Mouse (Mus musculus): ENCODE results near the gene Pxdn. TPM values are rescaled to one million over a fixed set of nuclear protein-coding genes. Genes with fewer than 3 reads are reported as not detected.

The Pxdn gene
- polyA plus RNA-seq, 1 experiment from 2014 or later: 14.6 TPM

- no peaks in the 10 kb centered on the region for H3K9me3 ChIP-seq (replicated peaks)
- no peak overlapping the region for H3K4me3 ChIP-seq
- WGBS (ENCODE audit: insufficient replicate concordance): 68% methylated on average over 5 of the region's 5 CpGs
- no peak overlapping the region for H3K27ac ChIP-seq
- ATAC-seq: no peak
- H3K9ac ChIP-seq: no peak overlapping the region
- H3K36me3 ChIP-seq: peaks cover 2% of the 10 kb centered on the region; the same call in 1 of the 2 replicates
- H3K27me3 ChIP-seq (replicated peaks): no peaks in the 10 kb centered on the region
- no peak overlapping the region for H3K4me2 ChIP-seq
- H3K4me1 ChIP-seq: no peaks in the 10 kb centered on the region
Measured at GRCm38 (mm10) chr12:29998895-29999294, 61.5 kb downstream of the Pxdn start.

- Histone ChIP-seq H3K4me3 (no peak overlapping the region), H3K4me1 (no peaks in the 10 kb centered on the region), H3K9me3 (replicated peaks) (no peaks in the 10 kb centered on the region), H3K36me3 (no peaks in the 10 kb centered on the region), H3K27ac (no peak overlapping the region), H3K27me3 (replicated peaks) (no peaks in the 10 kb centered on the region), H3K4me2 (no peak overlapping the region), H3K9ac (no peak overlapping the region)
- no peak for ATAC-seq
- 85% methylated on average over 16 of the region's 16 CpGs for WGBS (ENCODE audit: insufficient replicate concordance)
Measured at GRCm38 (mm10) chr12:30001951-30002350, 64.5 kb downstream of the Pxdn start.

DNA sequence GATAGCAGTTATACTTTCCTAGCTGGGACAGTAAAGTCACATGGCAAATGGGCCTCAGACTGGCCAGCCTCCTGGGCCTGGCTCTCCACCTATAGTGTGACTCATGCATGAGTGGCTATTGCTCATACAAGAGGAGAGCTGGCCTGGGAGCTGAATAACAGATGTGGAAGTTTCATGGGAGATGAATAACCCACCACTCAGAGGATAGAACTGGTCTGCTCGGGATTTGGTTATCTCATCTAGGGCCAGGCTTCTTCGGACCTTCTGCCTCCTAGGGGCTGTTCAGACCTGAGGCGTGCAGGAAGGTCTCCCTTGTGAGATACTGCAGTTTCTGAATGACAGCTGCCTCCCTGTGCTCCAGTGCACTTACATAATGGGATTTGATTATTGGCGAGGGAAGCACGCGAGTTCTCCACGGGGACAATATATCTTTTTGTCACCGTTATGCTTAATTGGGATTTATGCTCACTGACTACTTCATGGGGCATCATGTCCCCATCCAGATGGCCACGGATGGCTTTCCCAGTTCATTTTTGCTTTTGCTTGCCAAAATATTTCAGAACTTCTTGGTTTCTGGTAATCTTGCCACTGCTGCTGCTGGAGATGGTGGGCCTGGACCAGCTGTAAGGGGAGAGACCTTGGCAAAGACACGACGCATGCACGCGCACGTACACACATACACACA lies 66.4 kb downstream of the Pxdn start:
- H3K4me1 ChIP-seq: no peaks in the 10 kb centered on the region
- H3K9me3 ChIP-seq (replicated peaks): no peaks in the 10 kb centered on the region
- H3K9ac ChIP-seq: no peak overlapping the region
- H3K4me3 ChIP-seq: no peak overlapping the region
- H3K27me3 ChIP-seq (replicated peaks): no peaks in the 10 kb centered on the region
- no peak overlapping the region for H3K27ac ChIP-seq
- no peak overlapping the region for H3K4me2 ChIP-seq
- no peaks in the 10 kb centered on the region for H3K36me3 ChIP-seq
- WGBS (ENCODE audit: insufficient replicate concordance): 79% methylated on average over 14 of the region's 14 CpGs
- ATAC-seq: no peak

- H3K4me3 ChIP-seq: no peak overlapping the region
- H3K9ac ChIP-seq: no peak overlapping the region
- H3K4me1 ChIP-seq: no peaks in the 10 kb centered on the region
- 59% methylated on average over 5 of the region's 5 CpGs for WGBS (ENCODE audit: insufficient replicate concordance)
- no peak overlapping the region for H3K27ac ChIP-seq
- no peaks in the 10 kb centered on the region for H3K9me3 ChIP-seq (replicated peaks)
- no peak for ATAC-seq
- no peaks in the 10 kb centered on the region for H3K27me3 ChIP-seq (replicated peaks)
- no peaks in the 10 kb centered on the region for H3K36me3 ChIP-seq
- no peak overlapping the region for H3K4me2 ChIP-seq
Measured at GRCm38 (mm10) chr12:30004365-30004723, 66.9 kb downstream of the Pxdn start.

- no peaks in the 10 kb centered on the region for H3K9me3 ChIP-seq (replicated peaks)
- no peak overlapping the region for H3K9ac ChIP-seq
- no peak overlapping the region for H3K27ac ChIP-seq
- H3K36me3 ChIP-seq: no peaks in the 10 kb centered on the region
- ATAC-seq: no peak
- no peak overlapping the region for H3K4me3 ChIP-seq
- H3K4me1 ChIP-seq: no peaks in the 10 kb centered on the region
- H3K4me2 ChIP-seq: no peak overlapping the region
- WGBS (ENCODE audit: insufficient replicate concordance): 67% methylated on average over 9 of the region's 9 CpGs
- no peaks in the 10 kb centered on the region for H3K27me3 ChIP-seq (replicated peaks)
Measured at GRCm38 (mm10) chr12:30006586-30006985, 69.2 kb downstream of the Pxdn start.

DNA sequence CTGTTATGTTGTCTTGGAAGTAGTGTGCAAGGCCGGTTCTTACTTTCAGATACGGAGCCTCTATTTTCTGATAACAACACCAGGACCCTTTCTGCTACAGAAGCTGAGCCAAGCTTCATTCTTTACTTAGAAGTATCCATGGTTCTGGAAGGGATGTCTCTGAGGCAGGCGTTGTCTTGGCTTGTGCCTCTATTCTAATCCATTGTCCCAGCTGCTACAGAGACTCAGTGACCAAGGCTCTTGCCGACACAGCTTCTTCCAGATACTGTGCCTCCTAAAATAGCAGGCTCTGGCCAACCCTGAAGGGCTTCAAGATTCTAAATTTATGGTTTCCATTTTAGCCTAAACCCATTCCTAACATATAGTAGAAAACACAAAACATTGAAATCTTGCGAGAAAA lies 71.3 kb downstream of the Pxdn start:
- H3K4me2 ChIP-seq: no peak overlapping the region
- H3K27me3 ChIP-seq (replicated peaks): no peaks in the 10 kb centered on the region
- H3K4me1 ChIP-seq: no peaks in the 10 kb centered on the region
- no peak overlapping the region for H3K9ac ChIP-seq
- 80% methylated on average over 5 of the region's 5 CpGs for WGBS (ENCODE audit: insufficient replicate concordance)
- H3K4me3 ChIP-seq: no peak overlapping the region
- no peaks in the 10 kb centered on the region for H3K36me3 ChIP-seq
- no peak for ATAC-seq
- no peak overlapping the region for H3K27ac ChIP-seq
- no peaks in the 10 kb centered on the region for H3K9me3 ChIP-seq (replicated peaks)

DNA sequence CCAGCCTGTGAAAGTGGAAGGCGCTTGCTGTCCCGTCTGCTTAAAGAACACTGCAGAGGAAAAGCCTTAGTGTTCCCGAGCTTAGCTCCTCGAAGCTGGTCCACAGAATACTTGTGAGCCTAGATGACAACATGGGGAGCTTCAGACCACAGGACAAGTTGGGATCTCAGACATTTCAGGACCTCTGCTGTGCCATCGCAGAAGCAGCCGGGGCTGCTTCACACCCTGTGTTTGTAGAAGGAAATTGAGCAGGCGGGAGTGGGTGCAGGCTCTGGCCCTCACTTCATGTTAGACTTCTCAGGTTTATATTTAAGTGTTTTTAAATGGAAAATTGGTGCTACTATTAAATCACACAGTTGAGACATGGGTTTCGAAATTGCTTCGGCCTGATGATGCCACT lies 78.1 kb downstream of the Pxdn start:
- no peak overlapping the region for H3K4me2 ChIP-seq
- no peaks in the 10 kb centered on the region for H3K36me3 ChIP-seq
- H3K4me3 ChIP-seq: no peak overlapping the region
- no peaks in the 10 kb centered on the region for H3K9me3 ChIP-seq (replicated peaks)
- no peak overlapping the region for H3K9ac ChIP-seq
- WGBS (ENCODE audit: insufficient replicate concordance): 71% methylated on average over 9 of the region's 9 CpGs
- ATAC-seq: no peak
- no peaks in the 10 kb centered on the region for H3K4me1 ChIP-seq
- no peak overlapping the region for H3K27ac ChIP-seq
- H3K27me3 ChIP-seq (replicated peaks): no peaks in the 10 kb centered on the region

GRCm38 (mm10) chr12:30017131-30017530 lies 79.7 kb downstream of the Pxdn start:
- no peak overlapping the region for H3K4me2 ChIP-seq
- no peaks in the 10 kb centered on the region for H3K27me3 ChIP-seq (replicated peaks)
- no peak overlapping the region for H3K4me3 ChIP-seq
- H3K36me3 ChIP-seq: no peaks in the 10 kb centered on the region
- H3K4me1 ChIP-seq: no peaks in the 10 kb centered on the region
- no peaks in the 10 kb centered on the region for H3K9me3 ChIP-seq (replicated peaks)
- H3K9ac ChIP-seq: no peak overlapping the region
- ATAC-seq: no peak
- no peak overlapping the region for H3K27ac ChIP-seq
- WGBS (ENCODE audit: insufficient replicate concordance): 66% methylated on average over 3 of the region's 3 CpGs

GRCm38 (mm10) chr12:30020447-30020846 lies 83.0 kb downstream of the Pxdn start:
- Histone ChIP-seq H3K4me3 (no peak overlapping the region), H3K36me3 (no peaks in the 10 kb centered on the region), H3K27me3 (replicated peaks) (no peaks in the 10 kb centered on the region), H3K4me2 (no peak overlapping the region), H3K4me1 (no peaks in the 10 kb centered on the region), H3K9me3 (replicated peaks) (no peaks in the 10 kb centered on the region), H3K27ac (no peak overlapping the region), H3K9ac (no peak overlapping the region)
- ATAC-seq: no peak

GRCm38 (mm10) chr12:30023491-30023890 lies 86.1 kb downstream of the Pxdn start:
- no peak for ATAC-seq
- 55% methylated on average over 3 of the region's 3 CpGs for WGBS (ENCODE audit: insufficient replicate concordance)

GRCm38 (mm10) chr12:30024264-30024825 lies 86.9 kb downstream of the Pxdn start:
- Histone ChIP-seq H3K9ac (no peak overlapping the region), H3K4me2 (no peak overlapping the region), H3K4me3 (no peak overlapping the region), H3K27me3 (replicated peaks) (no peaks in the 10 kb centered on the region), H3K36me3 (no peaks in the 10 kb centered on the region), H3K4me1 (no peaks in the 10 kb centered on the region), H3K27ac (no peak overlapping the region), H3K9me3 (replicated peaks) (no peaks in the 10 kb centered on the region)
- ATAC-seq: no peak
- WGBS (ENCODE audit: insufficient replicate concordance): 43% methylated on average over 2 of the region's 2 CpGs

More at GRCm38 (mm10) chr12:30023491-30023890, 86.1 kb downstream of the Pxdn start:
- Histone ChIP-seq H3K4me1 (no peaks in the 10 kb centered on the region), H3K36me3 (no peaks in the 10 kb centered on the region), H3K4me3 (no peak overlapping the region), H3K27me3 (replicated peaks) (no peaks in the 10 kb centered on the region), H3K27ac (no peak overlapping the region), H3K9ac (no peak overlapping the region), H3K9me3 (replicated peaks) (no peaks in the 10 kb centered on the region), H3K4me2 (no peak overlapping the region)

DNA sequence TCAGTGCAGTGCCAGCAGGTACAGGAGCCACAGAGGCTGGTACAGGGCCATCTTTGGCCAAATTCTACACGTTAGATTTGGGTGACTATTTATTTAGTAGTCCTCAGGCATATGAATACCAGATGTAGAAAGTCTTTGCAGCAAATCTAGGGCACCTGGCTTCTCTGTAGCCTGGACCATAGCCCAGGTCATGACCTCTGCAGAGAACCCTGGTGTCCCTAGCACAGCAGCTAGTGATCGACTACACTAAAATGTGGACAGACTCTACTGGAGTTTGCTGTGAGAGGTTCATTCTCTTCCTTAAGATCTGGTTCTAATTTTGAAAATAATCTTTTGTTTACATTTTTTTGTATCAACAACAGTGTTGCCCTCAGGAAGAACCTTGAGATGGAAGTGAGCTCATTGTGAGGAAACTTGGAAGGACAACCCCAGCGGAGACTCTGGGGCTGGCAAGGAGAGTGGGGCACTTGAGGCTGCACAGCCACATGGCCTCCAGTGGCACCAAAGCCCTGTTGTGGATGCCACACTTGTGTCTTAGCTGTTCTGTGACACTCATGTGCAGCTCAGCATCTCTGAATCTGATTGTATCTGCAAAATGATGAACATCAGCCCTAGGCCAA lies 90.4 kb downstream of the Pxdn start:
- H3K27ac ChIP-seq: no peak overlapping the region
- 58% methylated on average over 3 of the region's 3 CpGs for WGBS (ENCODE audit: insufficient replicate concordance)
- H3K9ac ChIP-seq: no peak overlapping the region
- no peaks in the 10 kb centered on the region for H3K27me3 ChIP-seq (replicated peaks)
- no peaks in the 10 kb centered on the region for H3K9me3 ChIP-seq (replicated peaks)
- no peak overlapping the region for H3K4me2 ChIP-seq
- no peak for ATAC-seq
- no peak overlapping the region for H3K4me3 ChIP-seq
- no peaks in the 10 kb centered on the region for H3K4me1 ChIP-seq
- no peaks in the 10 kb centered on the region for H3K36me3 ChIP-seq

Data from liver, embryonic 12.5 days (tissue).